Mouse (Mus musculus): Measurements from ENCODE around the gene Sart3. TPM values are rescaled to one million over a fixed set of nuclear protein-coding genes. Genes with fewer than 3 reads are reported as not detected.

Gene Sart3
- total RNA-seq, 2 experiments from 2014 or later, result 9.9 to 11.3 TPM

- DNase-seq, result no peak
Measured at GRCm38 (mm10) chr5:113768806-113769205, 3.5 kb downstream of the Sart3 start.

- no peak for DNase-seq
Measured at GRCm38 (mm10) chr5:113765641-113766526, 6.4 kb downstream of the Sart3 start.

- no peak for DNase-seq
Measured at GRCm38 (mm10) chr5:113764426-113764825, 7.9 kb downstream of the Sart3 start.

GRCm38 (mm10) chr5:113761585-113761984 is 10.7 kb downstream of the Sart3 start:
- DNase-seq, result no peak

- DNase-seq, result no peak
Measured at GRCm38 (mm10) chr5:113755347-113756030, 16.8 kb downstream of the Sart3 start.

GRCm38 (mm10) chr5:113751521-113752157 is 20.7 kb downstream of the Sart3 start:
- DNase-seq, result no peak

GRCm38 (mm10) chr5:113748556-113749331 is 23.6 kb downstream of the Sart3 start:
- no peak for DNase-seq

GRCm38 (mm10) chr5:113747629-113748028 is 24.7 kb downstream of the Sart3 start:
- no peak for DNase-seq

GRCm38 (mm10) chr5:113737607-113738237 is 34.6 kb downstream of the Sart3 start:
- no peak for DNase-seq

GRCm38 (mm10) chr5:113736522-113737164 is 35.7 kb downstream of the Sart3 start:
- peak in 1 of 2 experiments; percentile 11 for DNase-seq

GRCm38 (mm10) chr5:113736113-113736502 is 36.2 kb downstream of the Sart3 start:
- no peak for DNase-seq

GRCm38 (mm10) chr5:113735345-113736112 is 36.8 kb downstream of the Sart3 start, which contains the start of gene Ficd:
Gene Ficd (plus strand): TSS chr5:113735803.
- peak; percentile 92 to 96 for DNase-seq

- no peak for DNase-seq
Measured at GRCm38 (mm10) chr5:113735023-113735344, 37.3 kb downstream of the Sart3 start.

- DNase-seq, result no peak
Measured at GRCm38 (mm10) chr5:113734376-113734775, 37.9 kb downstream of the Sart3 start.

GRCm38 (mm10) chr5:113732182-113732581 is 40.1 kb downstream of the Sart3 start:
- peak in 1 of 2 experiments; percentile 74 for DNase-seq

GRCm38 (mm10) chr5:113731174-113731573 is 41.1 kb downstream of the Sart3 start:
- no peak for DNase-seq

- no peak for DNase-seq
Measured at GRCm38 (mm10) chr5:113730641-113731121, 41.6 kb downstream of the Sart3 start.

GRCm38 (mm10) chr5:113728691-113729090 is 43.6 kb downstream of the Sart3 start:
- no peak for DNase-seq

- no peak for DNase-seq
Measured at GRCm38 (mm10) chr5:113728011-113728410, 44.3 kb downstream of the Sart3 start.

GRCm38 (mm10) chr5:113727238-113727637 is 45.1 kb downstream of the Sart3 start:
- no peak for DNase-seq

All from heart, adult 18-20 months (tissue).